Mouse (Mus musculus) bone marrow, adult 2 months (tissue): ENCODE data around the gene Pfdn5.
A peak's percentile ranks its signal among the peaks of the same experiment; 100 is the strongest.

Experiments
- CTCF ChIP-seq: fragments of 200-500 bp; IDR thresholded peaks from 2 replicates; pipeline ENCODE4 v1.5.1; 2011; ENCODE audit warnings: low read length, control low read depth; ENCODE audit not compliant: control insufficient read depth, insufficient read depth
- POLR2A ChIP-seq: fragments of 200-500 bp; IDR thresholded peaks from 2 replicates; pipeline ENCODE4 v1.6.1; 2011; ENCODE audit warnings: low read depth, mild to moderate bottlenecking, control low read depth, low read length, borderline replicate concordance; ENCODE audit not compliant: control insufficient read depth

- TF ChIP-seq CTCF: peak; percentile 91
- TF ChIP-seq POLR2A: peak; percentile 66; the same call in 1 of the 2 replicates
Observed at GRCm38 (mm10) chr15:102350138-102350941, 24.4 kb downstream of the Pfdn5 start, which contains the start of gene Aaas.
